Mouse (Mus musculus) splenic B cell, adult 2 months (primary cell): ENCODE data around the gene Il1rapl1.

ENCODE experiments used
- DNase-seq: peaks from one replicate; pipeline ENCODE4 v3.0.0-alpha.2; 2011; ENCODE audit warnings: low read depth, low spot score
- H3K27me3 ChIP-seq: 2 replicates; pipeline ENCODE4 v1.6.1; 2012; ENCODE audit warnings: mild to moderate bottlenecking, low read length, moderate library complexity, mixed read lengths; ENCODE audit not compliant: control insufficient read depth, poor library complexity, insufficient read depth, severe bottlenecking
- H3K36me3 ChIP-seq: 2 replicates; pipeline ENCODE4 v1.6.1; 2012; ENCODE audit warnings: mild to moderate bottlenecking, low read length, moderate library complexity, mixed read lengths; ENCODE audit not compliant: control insufficient read depth, poor library complexity, insufficient read depth, severe bottlenecking

The Il1rapl1 gene

DNA sequence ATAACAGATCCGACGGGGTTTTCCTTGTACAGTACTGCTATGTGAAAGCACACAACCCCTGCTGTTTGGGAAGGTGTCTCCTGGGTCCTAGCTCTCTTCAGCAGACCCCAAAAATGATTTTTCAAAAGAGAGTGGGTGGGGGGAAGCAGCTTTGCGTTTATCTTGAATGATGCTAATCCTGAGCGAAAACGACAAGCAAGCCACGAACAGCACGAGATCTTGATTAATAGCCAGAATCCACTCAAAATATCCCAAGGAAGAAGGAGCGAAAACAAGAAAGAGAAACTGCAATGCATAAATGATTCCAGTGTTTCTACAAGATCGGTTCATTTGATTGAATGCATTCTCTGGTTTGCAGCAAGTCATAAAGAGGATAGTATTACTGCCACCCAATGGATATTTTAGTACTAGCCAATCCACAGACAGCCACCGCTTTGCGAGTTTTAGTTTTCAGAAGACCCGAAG is at the start of gene Il1rapl1:
Gene Il1rapl1 (minus strand): TSS at position 37 of the 465 bp plus-strand sequence.
- Histone ChIP-seq H3K27me3 (no peaks in the 10 kb centered on the region), H3K36me3 (no peaks in the 10 kb centered on the region)
- DNase-seq = no peak

DNA sequence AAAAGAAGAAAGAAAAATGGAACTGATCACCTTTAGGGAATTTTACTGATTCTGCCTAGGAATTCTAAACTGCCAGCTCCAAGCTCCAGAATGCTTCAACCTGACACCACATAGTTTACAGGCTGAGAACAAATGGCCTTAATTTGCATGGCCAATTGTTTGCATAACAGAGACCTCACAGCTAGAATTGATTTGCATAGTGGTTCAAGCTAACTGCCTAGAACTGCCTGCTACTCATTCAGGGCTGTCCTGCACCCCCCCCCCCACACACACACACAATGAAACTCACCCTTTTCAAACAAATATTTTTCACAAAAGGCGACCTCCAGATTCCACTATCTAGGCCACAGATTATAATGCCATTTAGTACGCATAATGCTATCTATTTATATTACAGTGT is 42.6 kb upstream of the Il1rapl1 start:
- DNase-seq = no peak
- Histone ChIP-seq H3K36me3 (no peaks in the 10 kb centered on the region), H3K27me3 (no peaks in the 10 kb centered on the region)

DNA sequence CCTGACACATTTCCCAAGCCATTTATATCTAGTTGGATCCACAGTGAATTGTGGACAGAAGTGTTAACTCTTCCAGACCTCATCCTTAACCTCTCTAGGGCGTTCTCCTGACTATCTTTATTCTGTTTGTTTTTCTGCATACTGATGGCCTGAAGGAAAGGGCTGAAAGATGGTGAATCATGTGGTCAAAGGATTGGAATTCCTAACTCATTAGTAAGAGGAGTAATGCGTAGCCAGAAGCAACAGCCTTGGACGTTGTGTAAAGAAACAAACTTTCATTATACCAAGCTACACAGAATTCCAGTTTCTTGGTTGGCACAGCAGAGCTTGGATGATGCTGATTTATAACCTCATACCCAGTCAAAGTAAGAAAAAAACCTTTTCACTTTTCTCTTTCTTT is 10.2 kb upstream of the Il1rapl1 start:
- H3K27me3 ChIP-seq = no peaks in the 10 kb centered on the region
- no peak for DNase-seq
- H3K36me3 ChIP-seq = no peaks in the 10 kb centered on the region

DNA sequence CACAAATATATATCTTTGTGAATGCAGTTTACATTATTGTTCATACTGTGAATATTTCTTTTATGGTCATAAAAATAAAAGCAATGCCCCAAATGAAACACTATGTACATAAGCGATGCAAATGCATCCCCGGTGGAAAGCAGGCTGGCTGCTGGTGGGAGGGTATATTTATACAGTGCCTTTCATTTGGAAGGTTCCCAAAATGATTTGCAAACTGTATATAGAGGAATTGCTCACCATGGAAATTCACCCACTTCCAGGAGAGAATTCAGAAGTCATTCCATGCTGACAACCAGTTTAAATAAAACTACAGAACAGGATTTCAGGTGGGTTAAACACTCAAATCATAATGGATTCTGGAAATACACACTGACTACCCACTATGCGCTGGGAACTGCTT is 4.6 kb upstream of the Il1rapl1 start:
- no peak for DNase-seq
- H3K36me3 ChIP-seq = no peaks in the 10 kb centered on the region

DNA sequence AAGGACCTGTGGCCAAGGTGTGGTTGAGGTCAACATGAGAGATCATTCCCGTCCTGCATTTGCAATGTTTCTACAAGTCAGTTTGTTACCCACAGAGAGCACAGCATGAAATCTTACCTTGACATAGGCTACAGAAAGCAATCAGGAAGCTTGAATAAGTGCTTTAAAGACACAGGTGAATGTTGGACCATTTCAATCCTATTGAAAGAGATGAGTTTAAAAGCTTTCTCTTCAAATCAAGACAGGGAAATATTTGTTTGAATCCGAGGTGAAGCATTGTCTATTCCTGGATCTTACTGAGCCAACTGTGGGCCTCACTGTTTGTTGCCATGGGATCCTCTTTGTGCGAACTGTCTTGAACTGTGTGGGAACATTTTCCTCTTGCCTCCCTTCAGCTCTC is 2.4 kb upstream of the Il1rapl1 start:
- no peaks in the 10 kb centered on the region for H3K27me3 ChIP-seq
- no peak for DNase-seq
- no peaks in the 10 kb centered on the region for H3K36me3 ChIP-seq

More for the DNA sequence above, 4.6 kb upstream of the Il1rapl1 start:
- H3K27me3 ChIP-seq = no peaks in the 10 kb centered on the region

DNA sequence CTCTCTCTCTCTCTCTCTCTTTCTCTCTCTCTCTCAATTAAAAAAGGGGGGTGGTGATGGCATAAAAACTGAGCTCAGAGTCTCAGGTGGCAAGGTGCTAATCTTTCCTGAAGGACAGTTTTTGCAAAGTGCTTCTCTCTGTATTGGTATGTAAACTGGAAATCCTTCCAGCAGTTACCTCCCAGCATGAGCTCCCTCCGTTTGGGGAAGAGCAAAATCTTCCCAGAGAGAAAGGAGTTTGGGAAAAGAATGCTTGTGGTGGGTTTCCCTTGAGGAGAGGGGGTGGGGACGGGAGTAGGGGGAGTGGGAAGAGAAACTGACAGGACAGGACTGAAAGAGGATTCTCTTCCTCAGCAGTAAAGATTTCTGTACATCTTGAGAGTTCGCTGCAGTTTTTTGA is 881 bp upstream of the Il1rapl1 start:
- no peak for DNase-seq
- Histone ChIP-seq H3K36me3 (no peaks in the 10 kb centered on the region), H3K27me3 (no peaks in the 10 kb centered on the region)

DNA sequence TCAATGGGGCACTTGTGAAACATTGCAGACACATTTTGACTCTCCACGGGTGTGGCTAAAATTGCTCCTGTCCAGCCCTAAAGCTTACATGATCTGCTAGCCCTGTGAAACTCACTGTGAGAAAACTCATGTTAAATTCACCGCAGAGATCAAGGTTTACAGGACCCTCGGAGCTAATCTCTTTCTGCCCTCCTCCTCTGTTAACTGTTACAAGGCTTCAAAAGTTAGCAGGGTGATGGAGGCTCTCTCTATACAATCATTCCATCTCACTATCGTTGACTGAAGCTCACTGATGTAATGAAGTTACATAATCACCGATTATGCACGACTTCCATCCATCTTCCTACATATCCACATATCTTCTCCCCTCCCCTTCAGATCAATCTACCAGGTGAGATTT is 1.9 kb downstream of the Il1rapl1 start:
- Histone ChIP-seq H3K36me3 (no peaks in the 10 kb centered on the region), H3K27me3 (no peaks in the 10 kb centered on the region)
- DNase-seq = no peak

DNA sequence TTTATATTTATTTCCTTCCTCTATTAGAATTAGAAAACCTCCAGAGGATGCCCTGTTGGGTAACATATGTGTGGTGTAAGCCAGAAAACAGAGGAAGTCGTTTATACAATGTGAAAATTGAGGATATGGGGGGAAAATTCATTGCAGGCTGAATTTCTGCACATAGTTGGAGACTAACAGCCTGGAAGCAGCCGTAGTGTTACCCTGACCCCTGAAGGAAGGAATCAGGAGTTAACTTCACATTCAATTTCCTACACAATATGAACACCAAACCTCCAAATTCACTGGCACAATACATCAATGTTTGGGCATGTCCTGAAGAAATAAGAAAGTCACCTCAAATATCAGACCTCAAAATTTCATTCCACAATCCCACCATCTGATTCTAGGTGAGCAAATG is 3.2 kb downstream of the Il1rapl1 start:
- Histone ChIP-seq H3K27me3 (no peaks in the 10 kb centered on the region), H3K36me3 (no peaks in the 10 kb centered on the region)
- DNase-seq = no peak

DNA sequence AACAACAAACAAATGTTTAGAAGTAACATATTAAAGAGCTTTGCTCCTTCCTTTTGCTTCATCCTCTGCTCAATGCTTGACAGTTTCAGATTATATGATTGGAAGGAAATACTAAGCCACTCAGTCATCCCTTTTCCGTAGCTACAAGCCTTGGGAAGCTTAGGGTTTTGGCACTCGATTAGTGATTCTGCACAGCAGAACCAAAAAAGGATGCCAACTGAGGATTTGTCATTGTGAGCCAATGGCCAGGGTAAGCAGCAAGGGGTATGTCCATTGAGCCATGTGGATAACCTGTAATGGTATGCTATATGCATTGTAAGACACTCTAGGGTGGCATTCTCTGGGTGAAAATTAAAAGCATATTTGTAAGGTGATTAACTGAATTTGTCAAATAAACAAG is 5.7 kb downstream of the Il1rapl1 start:
- Histone ChIP-seq H3K27me3 (no peaks in the 10 kb centered on the region), H3K36me3 (no peaks in the 10 kb centered on the region)
- DNase-seq = no peak

DNA sequence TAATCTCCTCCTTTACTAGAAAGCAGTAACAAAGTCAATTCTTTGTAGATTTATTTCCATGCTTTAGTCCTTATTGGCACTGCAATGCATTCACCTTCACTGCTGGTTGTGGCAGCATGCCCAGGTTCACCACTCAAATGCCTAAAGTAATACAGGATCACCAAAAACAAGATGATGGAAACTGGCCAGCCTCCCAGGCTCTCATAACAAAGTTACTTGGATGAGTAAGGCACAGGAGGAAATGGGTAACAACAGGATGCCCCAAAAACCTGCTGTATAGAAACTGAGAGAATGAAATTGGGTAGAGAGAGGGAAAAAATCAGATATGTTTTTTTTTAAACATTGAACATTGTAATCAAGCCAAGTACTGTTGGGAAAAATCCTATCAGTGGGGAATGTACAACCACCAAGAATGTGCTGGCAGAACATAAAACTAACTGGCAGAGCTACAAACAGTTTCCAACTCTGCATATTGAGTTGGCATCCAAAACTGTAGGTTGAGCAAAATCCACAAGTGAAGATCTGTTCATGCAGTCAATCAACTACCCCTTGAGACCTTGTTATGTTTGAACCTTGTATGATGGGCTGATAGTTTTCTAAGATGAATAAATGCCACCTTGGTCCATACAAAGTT is 21.4 kb downstream of the Il1rapl1 start:
- DNase-seq = no peak
- H3K27me3 ChIP-seq = no peaks in the 10 kb centered on the region
- no peaks in the 10 kb centered on the region for H3K36me3 ChIP-seq

DNA sequence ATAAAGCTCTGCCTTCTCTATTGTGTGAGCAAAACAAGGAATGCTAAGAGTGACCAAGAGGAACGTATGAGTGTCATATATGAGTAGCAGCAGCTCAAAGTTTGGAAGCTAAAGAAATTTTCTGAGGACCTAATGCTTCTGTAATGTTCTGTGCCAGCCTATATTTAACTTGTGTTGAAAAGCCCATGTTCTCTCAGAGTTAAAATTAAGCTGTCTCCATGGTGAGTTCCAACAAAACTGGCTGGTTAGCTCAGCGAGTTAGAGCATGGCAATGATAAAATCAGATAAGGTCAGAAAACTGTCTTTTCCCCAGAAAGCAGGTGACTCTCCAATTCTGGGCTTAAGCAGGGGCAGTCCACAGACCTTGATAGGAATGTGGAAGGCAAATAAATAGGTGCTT is 25.6 kb downstream of the Il1rapl1 start:
- no peaks in the 10 kb centered on the region for H3K36me3 ChIP-seq
- no peaks in the 10 kb centered on the region for H3K27me3 ChIP-seq
- no peak for DNase-seq

DNA sequence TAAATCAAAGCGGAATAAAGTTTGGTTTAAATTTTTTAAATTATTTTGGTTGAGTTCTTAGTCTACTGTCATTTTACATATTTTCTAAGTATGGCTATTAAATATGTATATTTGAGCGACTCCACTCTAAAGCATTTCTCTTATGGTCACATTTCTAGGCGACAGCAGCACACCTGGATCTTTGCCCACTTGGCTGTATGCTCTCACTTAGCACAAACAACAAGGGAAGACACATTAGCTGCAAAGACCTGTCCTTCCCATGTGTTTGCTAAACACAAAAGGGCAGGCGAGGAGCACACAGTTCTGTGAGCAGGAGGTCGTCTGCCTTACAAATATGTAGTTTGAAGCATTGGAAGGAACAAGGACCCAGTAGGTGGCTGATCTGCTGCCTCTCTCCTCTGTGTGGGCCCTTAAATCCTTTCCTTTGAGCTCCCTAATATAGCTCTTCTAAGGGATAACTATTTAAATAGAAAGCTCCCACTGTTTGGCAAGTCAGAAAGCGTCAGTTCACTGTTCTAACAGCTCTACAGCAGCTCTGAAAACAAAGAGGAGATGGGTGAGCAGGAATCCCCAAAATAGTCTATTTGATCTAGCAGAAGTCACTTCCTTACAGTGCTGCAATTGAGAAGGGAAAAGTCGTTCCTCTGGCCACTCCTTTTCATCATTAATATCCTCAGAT is 42.6 kb downstream of the Il1rapl1 start:
- no peak for DNase-seq
- H3K36me3 ChIP-seq = no peaks in the 10 kb centered on the region
- H3K27me3 ChIP-seq = no peaks in the 10 kb centered on the region

DNA sequence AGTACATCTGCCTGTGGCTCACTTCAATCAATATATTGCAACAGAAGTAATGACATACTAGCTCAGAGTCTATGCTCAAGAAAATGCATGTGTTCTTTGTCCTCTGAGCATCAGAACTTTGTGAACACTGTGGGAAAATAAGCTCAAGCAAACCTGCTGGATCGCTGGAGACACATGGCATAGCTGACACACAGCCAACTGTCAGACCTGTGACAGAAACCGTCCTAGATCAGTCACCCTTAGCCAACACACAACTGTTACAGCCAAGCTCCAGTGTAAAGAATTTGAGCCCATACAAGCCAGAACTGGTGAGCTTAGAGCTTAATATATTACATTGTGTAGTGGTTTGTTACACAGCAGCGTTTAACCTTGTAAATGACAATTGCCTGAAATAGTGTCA is 45.1 kb downstream of the Il1rapl1 start:
- Histone ChIP-seq H3K27me3 (no peaks in the 10 kb centered on the region), H3K36me3 (no peaks in the 10 kb centered on the region)
- no peak for DNase-seq

DNA sequence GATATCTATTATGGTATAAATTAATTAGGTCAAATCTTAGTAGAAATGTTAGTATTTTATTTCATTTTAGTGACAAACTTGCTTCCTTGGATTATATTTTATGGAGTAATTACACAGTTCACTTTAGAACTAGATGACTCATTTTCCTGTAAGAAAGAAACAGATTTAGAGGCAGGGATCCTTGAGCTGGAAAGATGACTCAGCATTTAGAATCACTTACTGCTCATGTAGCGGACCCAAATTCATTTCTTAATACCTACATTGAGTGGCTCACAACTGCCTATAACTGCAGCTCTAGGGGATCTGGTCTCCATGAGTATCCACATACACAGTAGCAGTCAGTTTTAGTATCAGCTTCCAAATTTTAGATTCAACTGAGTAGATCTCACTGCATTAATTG is 71.9 kb downstream of the Il1rapl1 start:
- Histone ChIP-seq H3K27me3 (no peaks in the 10 kb centered on the region), H3K36me3 (no peaks in the 10 kb centered on the region)
- no peak for DNase-seq

DNA sequence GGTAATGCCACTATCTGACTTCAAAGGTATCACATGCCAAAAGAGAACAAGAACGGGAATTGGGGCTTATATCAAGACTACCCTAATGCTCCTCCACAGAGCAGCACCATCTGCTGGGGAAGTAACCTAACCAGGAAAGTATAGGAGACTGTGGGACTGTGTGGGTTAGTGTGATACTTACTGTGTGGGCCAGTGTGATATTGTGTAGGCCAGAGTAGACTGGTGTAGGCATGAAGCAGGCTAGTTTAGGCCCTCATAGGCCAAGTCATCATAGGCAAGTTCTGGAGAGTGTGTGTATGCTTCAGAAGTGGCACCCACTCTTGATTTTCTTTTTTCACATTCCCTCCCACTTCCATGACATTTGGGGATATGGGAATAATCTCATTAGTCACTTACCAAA is 76.5 kb downstream of the Il1rapl1 start:
- no peaks in the 10 kb centered on the region for H3K36me3 ChIP-seq
- H3K27me3 ChIP-seq = no peaks in the 10 kb centered on the region
- no peak for DNase-seq

DNA sequence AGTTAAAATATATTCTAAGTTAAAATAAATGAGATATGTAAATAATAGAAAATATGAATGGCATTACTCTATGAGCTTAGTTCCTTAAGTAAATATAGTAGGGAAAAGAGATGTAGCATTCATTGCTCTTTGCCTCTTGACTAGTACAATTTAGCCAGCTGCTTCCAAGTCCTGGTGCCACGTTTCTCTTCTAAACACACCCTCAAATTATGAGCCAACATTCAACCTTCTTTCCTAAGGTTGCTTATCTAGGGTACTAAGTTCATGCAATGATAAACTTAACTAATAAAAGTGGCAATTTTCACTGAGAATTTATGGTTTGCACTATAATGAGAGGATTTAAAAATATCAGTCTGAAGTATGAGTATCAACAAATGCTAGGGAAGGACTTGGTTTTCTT is 218.3 kb downstream of the Il1rapl1 start:
- DNase-seq = no peak
- no peaks in the 10 kb centered on the region for H3K36me3 ChIP-seq
- H3K27me3 ChIP-seq = no peaks in the 10 kb centered on the region
